Mouse (Mus musculus) spleen, adult 2 months (tissue): ENCODE measurements at regions not wholly inside any gene's neighbourhood (a gene's known extent, or its start where the extent isn't known, plus 50 kb on each side); places are given as distances from the start of the nearest gene placed in this dataset.

Experiments used
- DNase-seq, 2 experiments: peaks; one replicate each; pipeline versions ENCODE4 v3.0.0 to v3.0.0-alpha.2; 2012 to 2021; ENCODE audit warnings: low spot score in 2 of 2, low read depth in 1 of 2
- H3K27ac ChIP-seq: fragments of 200-500 bp; 2 replicates; pipeline ENCODE4 v1.5.1; 2012; ENCODE audit warnings: low read length, inconsistent platforms; ENCODE audit not compliant: insufficient read depth
- H3K27me3 ChIP-seq: fragments of 200-500 bp; 2 replicates; pipeline ENCODE4 v1.6.1; 2012; ENCODE audit warnings: mild to moderate bottlenecking, moderate library complexity, low read length, inconsistent platforms; ENCODE audit not compliant: control insufficient read depth, insufficient read depth
- H3K36me3 ChIP-seq: fragments of 200-500 bp; 2 replicates; pipeline ENCODE4 v1.6.1; 2012; ENCODE audit warnings: mild to moderate bottlenecking, low read length, inconsistent platforms; ENCODE audit not compliant: control insufficient read depth, insufficient read depth
- H3K4me1 ChIP-seq: fragments of 200-500 bp; 2 replicates; pipeline ENCODE4 v1.6.1; 2011; ENCODE audit warnings: inconsistent platforms; ENCODE audit not compliant: control insufficient read depth, insufficient read depth, insufficient read length
- H3K4me3 ChIP-seq: fragments of 200-500 bp; 2 replicates; pipeline ENCODE4 v1.5.1; 2011; ENCODE audit warnings: mild to moderate bottlenecking, inconsistent platforms; ENCODE audit not compliant: insufficient read depth, insufficient read length; ENCODE audit errors: extremely low read depth
- CTCF ChIP-seq: fragments of 200-500 bp; IDR thresholded peaks from 2 replicates; pipeline ENCODE4 v1.5.1; 2011; ENCODE audit warnings: mild to moderate bottlenecking, inconsistent platforms; ENCODE audit not compliant: insufficient read depth, insufficient read length, insufficient replicate concordance; ENCODE audit errors: extremely low read depth
- POLR2A ChIP-seq: fragments of 200-500 bp; IDR thresholded peaks from 2 replicates; pipeline ENCODE4 v1.6.1; 2011; ENCODE audit warnings: low read depth, low read length, inconsistent platforms
- WGBS: fragments of 180-500 bp; shearing (Covaris S2); methylation state at CpG from one replicate; pipeline ENCODE4 v1.1.7; 2018; 5-methylcytosine and 5-hydroxymethylcytosine counted together

GRCm38 (mm10) chr8:53985685-53986084, 91.7 kb upstream of the Vegfc start:
- no peak for TF ChIP-seq POLR2A
- TF ChIP-seq CTCF: no peak
- no peak for DNase-seq
- Histone ChIP-seq H3K36me3 (no peaks in the 10 kb centered on the region), H3K4me3 (no peak overlapping the region), H3K4me1 (no peaks in the 10 kb centered on the region), H3K27ac (no peak overlapping the region), H3K27me3 (no peaks in the 10 kb centered on the region)
- 95% methylated on average over 1 of the region's 1 CpGs for WGBS

DNA sequence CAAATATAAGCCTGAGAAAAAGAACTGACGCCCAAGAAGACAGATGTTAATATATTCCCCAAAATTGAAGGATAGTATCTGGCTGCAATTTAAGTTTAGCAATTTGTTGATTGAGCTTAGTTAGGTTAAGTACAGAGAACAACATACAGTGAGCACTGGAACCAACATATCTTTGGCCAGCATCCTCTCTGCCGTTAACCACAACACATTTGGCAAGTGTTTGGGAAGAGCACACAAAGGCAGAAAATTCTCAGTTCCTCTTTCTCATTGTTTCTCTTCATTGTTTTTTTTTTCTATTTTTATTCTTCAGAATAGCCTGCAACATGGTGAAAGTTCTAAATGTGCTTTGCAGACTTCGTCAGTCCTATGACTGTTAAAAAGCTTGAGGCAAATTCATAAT, 83.2 kb upstream of the Vegfc start:
- no peak overlapping the region for H3K27ac ChIP-seq
- H3K4me3 ChIP-seq: no peak overlapping the region
- H3K36me3 ChIP-seq: no peaks in the 10 kb centered on the region
- no peaks in the 10 kb centered on the region; the same call in 1 of the 2 replicates for H3K4me1 ChIP-seq
- no peak for DNase-seq
- no peak for TF ChIP-seq CTCF
- no peak for TF ChIP-seq POLR2A
- WGBS: 19% methylated on average over 3 of the region's 3 CpGs
- H3K27me3 ChIP-seq: no peaks in the 10 kb centered on the region

- DNase-seq: no peak
- Histone ChIP-seq H3K27ac (no peak overlapping the region), H3K4me3 (no peak overlapping the region), H3K36me3 (no peaks in the 10 kb centered on the region), H3K27me3 (no peaks in the 10 kb centered on the region), H3K4me1 (no peaks in the 10 kb centered on the region; the same call in 1 of the 2 replicates)
- TF ChIP-seq POLR2A: no peak
- no peak for TF ChIP-seq CTCF
- 85% methylated on average over 2 of the region's 2 CpGs for WGBS
These were observed 79.9 kb upstream of the Vegfc start for GRCm38 (mm10) chr8:53997461-53997860.

- 86% methylated on average over 1 of the region's 1 CpGs for WGBS
- H3K4me3 ChIP-seq: no peak overlapping the region
- H3K27ac ChIP-seq: no peak overlapping the region
- H3K36me3 ChIP-seq: no peaks in the 10 kb centered on the region
- TF ChIP-seq POLR2A (no peak), CTCF (no peak)
- no peaks in the 10 kb centered on the region for H3K4me1 ChIP-seq
- no peak for DNase-seq
- H3K27me3 ChIP-seq: no peaks in the 10 kb centered on the region
These were observed 74.5 kb upstream of the Vegfc start for GRCm38 (mm10) chr8:54002948-54003347.

DNA sequence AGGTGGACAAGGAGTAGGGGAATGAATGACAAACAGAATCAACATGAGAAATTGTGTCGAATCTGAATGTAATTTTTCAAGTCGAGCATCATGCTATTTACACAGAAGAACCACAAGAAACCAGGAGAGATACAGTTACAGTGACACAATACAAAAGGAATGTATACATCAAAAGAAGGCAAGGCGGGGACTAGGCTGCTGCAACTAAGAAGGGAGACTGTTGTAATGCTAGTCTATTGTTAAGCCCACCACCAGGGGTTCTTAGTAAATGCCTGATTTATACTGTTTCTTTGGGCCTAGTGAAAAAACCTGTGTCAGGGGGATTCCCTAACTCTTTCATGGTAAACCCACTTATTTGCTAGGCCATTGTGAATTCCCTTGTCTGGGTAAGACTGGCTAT, 63.3 kb upstream of the Vegfc start:
- no peak overlapping the region for H3K27ac ChIP-seq
- H3K4me1 ChIP-seq: no peaks in the 10 kb centered on the region
- no peak overlapping the region for H3K4me3 ChIP-seq
- WGBS: 89% methylated on average over 3 of the region's 3 CpGs
- no peaks in the 10 kb centered on the region for H3K36me3 ChIP-seq
- DNase-seq: no peak
- no peaks in the 10 kb centered on the region for H3K27me3 ChIP-seq
- no peak for TF ChIP-seq POLR2A
- TF ChIP-seq CTCF: no peak

DNA sequence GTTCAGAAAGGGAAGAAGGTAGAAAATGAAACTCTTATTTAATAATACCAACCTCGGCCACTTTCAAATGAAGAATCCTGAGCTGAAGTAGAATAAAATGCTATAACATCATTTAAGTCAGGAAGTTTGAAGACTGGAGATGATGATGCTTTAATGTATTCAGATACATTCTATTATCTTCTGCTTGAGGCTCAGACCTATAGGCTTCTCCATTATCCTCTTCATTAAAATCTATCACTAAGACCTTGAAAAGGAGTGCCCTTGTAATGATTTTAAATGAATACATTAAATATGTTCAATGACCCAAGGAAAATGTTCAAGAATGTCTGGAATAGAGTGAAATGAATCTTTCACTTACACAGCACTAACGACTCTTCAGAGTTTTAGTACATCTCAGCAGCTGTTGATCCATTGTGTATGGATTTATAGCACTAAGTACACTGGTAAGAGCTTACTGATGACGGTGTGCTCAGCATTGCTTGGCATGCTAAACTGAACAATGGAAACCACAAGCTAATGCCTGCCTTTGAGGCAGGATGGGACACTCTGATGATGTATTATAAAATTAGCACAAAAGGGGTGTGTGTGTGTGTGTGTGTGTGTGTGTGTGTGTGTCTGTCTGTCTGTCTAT, 58.8 kb upstream of the Vegfc start:
- Histone ChIP-seq H3K36me3 (no peaks in the 10 kb centered on the region), H3K27me3 (no peaks in the 10 kb centered on the region), H3K4me3 (no peak overlapping the region), H3K27ac (no peak overlapping the region), H3K4me1 (no peaks in the 10 kb centered on the region)
- WGBS: 78% methylated on average over 3 of the region's 3 CpGs
- no peak for DNase-seq
- TF ChIP-seq POLR2A: no peak
- TF ChIP-seq CTCF: no peak
